Mouse (Mus musculus) ES-Bruce4 (cell line): Measurements from ENCODE around the gene Agpat1.

Experiments
- CTCF ChIP-seq: IDR thresholded peaks from one replicate; pipeline ENCODE4 v1.8.1; 2011; ENCODE audit warnings: low read depth, low read length
- EP300 ChIP-seq: IDR thresholded peaks from 2 replicates; pipeline ENCODE4 v1.6.1; 2011; ENCODE audit warnings: low read depth, low read length; ENCODE audit not compliant: insufficient read depth

GRCm38 (mm10) chr17:34655160-34655559 is 51.1 kb downstream of the Agpat1 start:
- no peak for TF ChIP-seq CTCF
- no peak for TF ChIP-seq EP300
